Mouse (Mus musculus): ENCODE measurements around the gene Paqr8. TPM values are rescaled to one million over a fixed set of nuclear protein-coding genes. Genes with fewer than 3 reads are reported as not detected.

The Paqr8 gene
- polyA plus RNA-seq, 1 experiment from 2014 or later, result 5.7 TPM

DNA sequence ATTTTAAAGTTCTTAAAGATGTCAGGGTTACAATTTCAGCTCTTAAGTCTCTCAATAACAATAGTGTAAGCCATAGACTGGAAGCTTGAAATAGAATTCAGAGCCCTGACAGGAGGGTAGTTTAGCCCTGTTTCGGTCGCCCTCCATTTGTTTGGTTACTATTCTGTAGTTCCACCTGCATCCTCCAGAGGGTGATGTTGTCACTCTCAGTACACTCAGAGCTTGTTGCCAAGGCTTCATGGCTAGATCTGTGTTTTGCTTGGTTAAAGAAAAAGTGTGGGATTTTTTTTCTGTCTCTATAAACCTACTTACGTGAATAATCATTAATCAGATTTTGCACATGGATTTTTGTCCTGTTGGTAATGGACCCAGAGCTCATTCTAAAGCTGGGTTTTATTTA is 48.6 kb downstream of the Paqr8 start:
- no peak overlapping the region for H3K4me2 ChIP-seq
- H3K9ac ChIP-seq, result no peak overlapping the region
- no peak overlapping the region for H3K4me3 ChIP-seq
- peaks cover 11% of the 10 kb centered on the region; the same call in 1 of the 2 replicates for H3K4me1 ChIP-seq
- peaks cover 21% of the 10 kb centered on the region for H3K36me3 ChIP-seq
- no peaks in the 10 kb centered on the region for H3K9me3 ChIP-seq
- WGBS, result 25% methylated on average over 3 of the region's 3 CpGs
- ATAC-seq (ENCODE audit: insufficient number of reproducible peaks, low FRiP score, low TSS enrichment, low read depth), result no peak
- no peaks in the 10 kb centered on the region for H3K27me3 ChIP-seq
- H3K27ac ChIP-seq, result no peak overlapping the region

DNA sequence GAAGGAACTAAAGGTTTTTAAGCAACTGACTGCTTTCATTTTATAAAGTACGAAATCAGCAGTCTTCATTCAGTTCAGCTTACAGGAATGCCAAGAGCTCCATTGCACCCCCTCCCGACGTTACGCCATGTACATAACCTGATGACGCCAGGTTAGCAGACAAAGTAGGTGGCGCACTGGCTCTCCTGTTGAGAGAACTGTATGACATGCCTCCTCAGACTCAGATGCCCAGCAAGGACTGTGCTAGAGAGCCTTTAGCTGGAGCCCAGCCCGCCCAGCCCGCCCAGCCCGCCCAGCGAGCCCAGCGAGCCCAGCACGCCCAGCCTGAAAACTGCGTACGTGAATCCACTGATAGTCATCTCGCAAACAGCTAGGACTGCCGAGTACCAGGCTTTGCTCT is 49.7 kb downstream of the Paqr8 start:
- no peak overlapping the region for H3K9ac ChIP-seq
- H3K4me1 ChIP-seq, result peaks cover 11% of the 10 kb centered on the region; the same call in 1 of the 2 replicates
- no peak overlapping the region for H3K27ac ChIP-seq
- H3K4me2 ChIP-seq, result no peak overlapping the region
- H3K4me3 ChIP-seq, result no peak overlapping the region
- no peak for ATAC-seq (ENCODE audit: insufficient number of reproducible peaks, low FRiP score, low TSS enrichment, low read depth)
- 57% methylated on average over 16 of the region's 16 CpGs for whole genome bisulfite sequencing
- H3K36me3 ChIP-seq, result peaks cover 15% of the 10 kb centered on the region
- H3K27me3 ChIP-seq, result no peaks in the 10 kb centered on the region
- no peaks in the 10 kb centered on the region for H3K9me3 ChIP-seq

DNA sequence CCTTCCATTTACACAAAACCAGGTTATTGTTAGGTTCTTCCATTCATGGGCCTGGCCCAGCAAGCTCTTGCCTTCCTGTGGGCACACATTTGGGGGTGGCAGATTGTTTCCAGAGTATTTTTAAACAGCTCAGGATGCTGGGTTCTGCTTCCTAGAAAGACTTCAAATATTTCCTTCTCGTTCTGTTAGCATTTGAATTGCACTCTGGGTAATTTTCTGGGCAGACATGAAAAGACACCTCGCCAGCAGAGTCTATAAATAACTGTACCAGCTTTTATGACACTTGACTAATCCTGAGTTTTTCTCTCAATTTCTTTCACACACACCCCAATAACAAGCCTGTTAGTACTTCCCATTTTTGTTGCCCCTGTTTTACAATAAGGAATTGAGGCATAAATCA is 50.9 kb downstream of the Paqr8 start:
- Histone ChIP-seq H3K4me1 (peaks cover 11% of the 10 kb centered on the region; the same call in 1 of the 2 replicates), H3K4me3 (no peak overlapping the region), H3K9me3 (no peaks in the 10 kb centered on the region), H3K36me3 (peaks cover 7% of the 10 kb centered on the region; the same call in 1 of the 2 replicates), H3K27me3 (no peaks in the 10 kb centered on the region), H3K4me2 (no peak overlapping the region), H3K27ac (no peak overlapping the region), H3K9ac (no peak overlapping the region)
- 29% methylated on average over 2 of the region's 2 CpGs for WGBS
- no peak for ATAC-seq (ENCODE audit: insufficient number of reproducible peaks, low FRiP score, low TSS enrichment, low read depth)

DNA sequence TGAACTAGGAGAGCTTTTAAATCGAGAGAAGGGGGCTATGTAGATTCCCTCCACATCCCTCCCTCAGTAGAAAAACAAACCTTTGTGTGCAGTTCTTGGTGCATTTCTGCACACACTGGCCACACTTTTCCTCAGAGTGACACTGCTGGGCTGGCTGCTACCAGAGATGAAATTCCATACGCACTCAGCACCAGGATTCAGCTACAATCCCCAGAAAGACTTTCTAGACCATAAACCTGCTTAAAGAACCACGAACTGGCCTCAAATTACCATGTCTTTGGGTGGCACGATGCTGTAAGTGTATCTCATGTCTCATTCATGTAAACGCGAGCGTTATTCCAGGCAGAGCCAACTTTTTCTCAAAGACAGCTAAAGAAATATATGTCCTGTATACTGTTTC is 51.5 kb downstream of the Paqr8 start:
- no peak overlapping the region for H3K4me2 ChIP-seq
- H3K27ac ChIP-seq, result peak overlapping the region; percentile 61
- 61% methylated on average over 7 of the region's 7 CpGs for WGBS
- H3K27me3 ChIP-seq, result no peaks in the 10 kb centered on the region
- no peak overlapping the region for H3K4me3 ChIP-seq
- no peak for ATAC-seq (ENCODE audit: insufficient number of reproducible peaks, low FRiP score, low TSS enrichment, low read depth)
- H3K9me3 ChIP-seq, result no peaks in the 10 kb centered on the region
- peaks cover 11% of the 10 kb centered on the region; the same call in 1 of the 2 replicates for H3K4me1 ChIP-seq
- H3K9ac ChIP-seq, result no peak overlapping the region
- 0 out of 2 replicates have a peak, but pooled peaks cover 2% of the 10 kb centered on the region for H3K36me3 ChIP-seq

DNA sequence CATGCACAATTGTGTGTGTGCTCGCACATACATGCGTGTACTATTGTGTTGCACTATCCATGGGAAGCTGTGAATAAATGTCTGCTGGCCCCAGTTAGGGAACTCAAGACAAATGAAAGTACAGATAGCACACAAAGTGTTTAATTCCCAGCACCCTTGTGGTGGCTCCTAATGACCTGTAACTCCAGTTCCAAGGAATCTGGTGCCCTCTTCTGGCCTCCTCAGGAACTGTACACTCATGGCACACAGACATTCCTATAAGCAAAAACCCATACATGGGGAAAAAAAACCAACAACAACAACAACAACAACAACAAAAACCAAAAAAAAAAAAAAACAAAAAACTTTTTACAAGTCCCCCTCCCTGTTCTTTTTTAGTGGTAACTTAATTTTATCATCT is 52.6 kb downstream of the Paqr8 start:
- H3K36me3 ChIP-seq, result no peaks in the 10 kb centered on the region
- H3K4me1 ChIP-seq, result peaks cover 11% of the 10 kb centered on the region; the same call in 1 of the 2 replicates
- H3K9ac ChIP-seq, result no peak overlapping the region
- 96% methylated on average over 2 of the region's 2 CpGs for WGBS
- no peaks in the 10 kb centered on the region for H3K27me3 ChIP-seq
- H3K4me3 ChIP-seq, result no peak overlapping the region
- H3K4me2 ChIP-seq, result no peak overlapping the region
- ATAC-seq (ENCODE audit: insufficient number of reproducible peaks, low FRiP score, low TSS enrichment, low read depth), result no peak
- no peak overlapping the region for H3K27ac ChIP-seq
- no peaks in the 10 kb centered on the region for H3K9me3 ChIP-seq

DNA sequence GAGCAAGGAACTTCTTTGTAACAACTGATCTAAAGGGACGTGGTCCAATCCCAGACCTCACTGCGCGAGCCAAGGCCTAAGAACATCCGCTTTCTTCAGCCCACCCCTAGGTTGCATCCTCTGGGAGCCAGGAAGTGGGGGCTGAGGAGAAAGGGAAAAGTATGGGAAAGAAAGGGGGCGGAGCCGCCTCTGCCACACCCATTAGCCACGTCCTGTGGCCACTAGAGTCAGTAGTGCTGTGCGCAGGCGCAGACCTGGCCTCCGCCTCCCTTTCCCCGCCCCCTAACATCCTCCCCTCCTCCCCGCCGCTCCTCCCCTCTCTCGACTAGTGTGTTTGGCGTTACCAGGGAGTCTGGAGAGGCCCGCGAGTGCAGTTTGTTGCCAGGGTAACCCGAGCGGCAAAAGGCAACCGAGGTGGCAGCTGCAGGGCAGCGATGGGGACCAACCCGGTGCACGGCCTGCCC is 60.9 kb downstream of the Paqr8 start, which contains the start of gene Efhc1:
TSS of gene Efhc1 (plus strand) at position 327 of the 464 bp plus-strand sequence.
- Histone ChIP-seq H3K4me2 (peak within 1 kb of the TSS; percentile 74), H3K36me3 (no peaks in the 10 kb centered on the region), H3K27me3 (no peaks in the 10 kb centered on the region), H3K4me1 (peaks cover 11% of the 10 kb centered on the region), H3K27ac (peak within 1 kb of the TSS; percentile 81), H3K9ac (peak within 1 kb of the TSS; percentile 62), H3K4me3 (peak within 1 kb of the TSS; percentile 67), H3K9me3 (no peaks in the 10 kb centered on the region)
- peak; percentile 98 for ATAC-seq (ENCODE audit: insufficient number of reproducible peaks, low FRiP score, low TSS enrichment, low read depth)
- 1% methylated on average over 21 of the region's 23 CpGs for WGBS

DNA sequence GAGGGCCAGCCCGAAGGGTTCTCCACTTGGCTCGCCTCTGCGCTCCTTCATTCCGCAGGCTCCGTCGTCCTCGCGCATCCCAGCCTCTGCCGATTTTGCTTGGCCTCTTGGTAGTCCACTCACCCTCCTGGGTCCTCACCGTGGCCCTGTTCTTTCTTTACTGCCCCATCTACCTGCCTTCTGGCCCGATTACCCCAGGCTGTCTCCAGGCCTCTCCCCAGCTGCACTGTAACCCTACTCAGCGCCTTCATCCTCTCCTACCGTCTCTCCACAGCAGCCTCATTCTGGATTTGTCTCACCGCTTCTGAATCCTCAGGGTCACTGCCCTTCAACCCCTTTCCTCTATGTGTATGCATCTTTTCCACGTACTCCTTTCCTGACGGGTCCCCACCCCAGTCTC is 61.4 kb downstream of the Paqr8 start:
- H3K9me3 ChIP-seq, result no peaks in the 10 kb centered on the region
- H3K9ac ChIP-seq, result peak overlapping the region; percentile 62
- 5% methylated on average over 16 of the region's 16 CpGs for WGBS
- H3K27ac ChIP-seq, result peak overlapping the region; percentile 81
- H3K4me3 ChIP-seq, result peak overlapping the region; percentile 67
- no peak for ATAC-seq (ENCODE audit: insufficient number of reproducible peaks, low FRiP score, low TSS enrichment, low read depth)
- H3K4me1 ChIP-seq, result peaks cover 11% of the 10 kb centered on the region
- H3K27me3 ChIP-seq, result no peaks in the 10 kb centered on the region
- no peaks in the 10 kb centered on the region for H3K36me3 ChIP-seq
- H3K4me2 ChIP-seq, result peak overlapping the region; percentile 74

DNA sequence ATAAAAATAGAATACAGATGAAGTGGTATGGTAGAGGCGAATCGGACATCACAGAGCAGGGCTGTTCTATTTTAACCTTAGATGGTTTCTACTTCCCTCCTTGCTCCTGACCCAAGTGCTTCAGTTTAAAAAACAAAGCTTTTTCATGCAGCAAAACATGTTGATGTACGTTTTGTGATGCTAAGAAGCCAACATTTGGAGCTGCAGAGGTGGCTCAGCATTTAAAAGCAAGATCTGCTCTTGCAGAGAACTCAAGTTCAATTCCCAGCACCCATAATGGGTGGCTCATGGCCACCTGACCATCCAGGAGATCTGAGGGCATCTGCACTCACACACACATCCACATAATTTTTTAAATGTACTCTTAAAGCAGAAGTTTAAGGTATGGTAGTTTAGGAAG is 64.5 kb downstream of the Paqr8 start:
- Histone ChIP-seq H3K9me3 (no peaks in the 10 kb centered on the region), H3K36me3 (no peaks in the 10 kb centered on the region), H3K9ac (no peak overlapping the region), H3K4me3 (no peak overlapping the region), H3K27ac (no peak overlapping the region), H3K4me2 (no peak overlapping the region), H3K27me3 (no peaks in the 10 kb centered on the region), H3K4me1 (peaks cover 11% of the 10 kb centered on the region)
- WGBS, result 82% methylated on average over 3 of the region's 3 CpGs
- ATAC-seq (ENCODE audit: insufficient number of reproducible peaks, low FRiP score, low TSS enrichment, low read depth), result no peak

DNA sequence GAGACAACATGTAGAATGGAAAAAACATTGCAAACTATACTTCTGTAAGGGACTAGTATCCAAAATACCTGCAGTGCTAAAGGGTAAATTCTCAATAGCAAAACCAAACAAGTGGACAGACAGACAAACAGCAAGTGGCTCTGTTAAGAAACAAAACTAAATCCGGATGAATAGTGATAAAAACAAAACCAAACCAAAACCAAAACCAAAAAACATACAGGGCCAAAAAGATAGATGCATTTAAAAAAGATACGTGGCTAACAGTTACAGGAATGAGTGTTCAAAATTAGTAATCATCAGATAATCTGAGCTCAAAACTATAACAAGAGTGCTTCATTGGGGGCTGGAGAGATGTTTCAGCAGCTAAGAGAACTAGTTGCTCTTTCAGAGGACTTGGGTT is 79.2 kb downstream of the Paqr8 start:
- WGBS, result 86% methylated on average over 2 of the region's 2 CpGs
- no peak overlapping the region for H3K27ac ChIP-seq
- H3K9ac ChIP-seq, result no peak overlapping the region
- no peak for ATAC-seq (ENCODE audit: insufficient number of reproducible peaks, low FRiP score, low TSS enrichment, low read depth)
- H3K27me3 ChIP-seq, result no peaks in the 10 kb centered on the region
- H3K36me3 ChIP-seq, result no peaks in the 10 kb centered on the region
- no peak overlapping the region for H3K4me3 ChIP-seq
- no peak overlapping the region for H3K4me2 ChIP-seq
- no peaks in the 10 kb centered on the region for H3K4me1 ChIP-seq
- H3K9me3 ChIP-seq, result no peaks in the 10 kb centered on the region

DNA sequence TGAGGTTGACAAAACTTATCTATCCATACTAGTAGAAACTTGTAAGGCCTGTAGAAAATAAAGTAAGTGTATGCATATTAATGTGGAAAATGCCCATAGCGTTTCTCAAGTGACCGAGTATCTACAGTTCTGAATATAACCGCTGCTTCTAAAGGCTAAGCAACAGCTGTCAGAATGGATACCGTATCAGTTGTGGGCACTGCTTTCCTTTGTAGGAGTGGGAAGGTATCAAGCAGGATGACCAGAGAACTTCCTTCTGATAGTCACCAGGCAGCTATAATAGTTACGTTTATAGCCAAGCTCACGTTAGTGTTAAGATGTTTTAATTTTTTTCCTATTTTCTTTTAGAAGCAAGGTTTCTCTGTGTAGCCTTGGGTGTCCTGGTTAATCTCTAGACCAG is 83.0 kb downstream of the Paqr8 start:
- Histone ChIP-seq H3K4me3 (no peak overlapping the region), H3K27me3 (no peaks in the 10 kb centered on the region), H3K36me3 (no peaks in the 10 kb centered on the region), H3K27ac (no peak overlapping the region), H3K9me3 (no peaks in the 10 kb centered on the region), H3K9ac (no peak overlapping the region), H3K4me2 (no peak overlapping the region), H3K4me1 (no peaks in the 10 kb centered on the region)
- WGBS, result 90% methylated on average over 6 of the region's 6 CpGs
- ATAC-seq (ENCODE audit: insufficient number of reproducible peaks, low FRiP score, low TSS enrichment, low read depth), result no peak

DNA sequence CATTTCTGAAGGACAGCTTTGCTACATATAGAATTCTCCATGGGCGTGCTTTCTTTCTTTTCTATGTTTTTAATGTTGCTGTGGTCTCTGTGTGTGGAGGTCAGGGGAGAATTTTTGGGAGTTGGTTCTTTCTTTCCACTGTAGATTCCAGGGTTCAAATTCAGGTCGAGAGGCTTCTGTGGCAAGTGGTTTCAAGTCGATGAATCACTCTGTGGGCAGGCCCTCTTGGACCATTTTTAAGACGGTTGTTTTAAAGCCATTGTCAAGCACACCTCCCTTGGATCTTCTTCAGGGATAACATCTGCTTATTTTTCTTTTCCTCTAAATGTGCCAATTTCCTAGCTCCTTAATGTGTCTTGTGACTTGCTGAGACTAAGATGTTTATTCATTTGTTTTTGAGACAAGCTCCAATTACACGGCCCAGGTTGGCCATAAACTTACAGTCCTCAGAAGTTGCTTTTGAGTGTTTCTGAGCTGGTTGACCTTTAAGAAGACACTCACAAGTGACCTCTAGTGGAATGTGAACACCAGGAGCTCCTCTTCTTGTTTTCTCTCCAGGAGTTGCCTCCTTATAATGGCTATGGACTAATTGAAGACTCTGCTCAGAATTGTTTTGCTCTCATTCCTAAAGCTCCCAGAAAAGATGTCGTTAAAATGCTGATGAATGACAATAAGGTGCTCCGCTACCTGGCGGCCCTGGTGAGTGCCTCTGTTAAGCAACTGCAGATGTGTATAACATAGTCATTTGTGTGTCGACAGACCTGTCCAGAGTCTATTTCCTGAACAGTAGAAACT is 84.1 kb downstream of the Paqr8 start:
- H3K4me1 ChIP-seq, result no peaks in the 10 kb centered on the region
- H3K4me2 ChIP-seq, result no peak overlapping the region
- no peak for ATAC-seq (ENCODE audit: insufficient number of reproducible peaks, low FRiP score, low TSS enrichment, low read depth)
- no peaks in the 10 kb centered on the region for H3K36me3 ChIP-seq
- H3K4me3 ChIP-seq, result no peak overlapping the region
- H3K9me3 ChIP-seq, result no peaks in the 10 kb centered on the region
- no peak overlapping the region for H3K9ac ChIP-seq
- 55% methylated on average over 9 of the region's 9 CpGs for WGBS
- H3K27ac ChIP-seq, result no peak overlapping the region
- H3K27me3 ChIP-seq, result no peaks in the 10 kb centered on the region

DNA sequence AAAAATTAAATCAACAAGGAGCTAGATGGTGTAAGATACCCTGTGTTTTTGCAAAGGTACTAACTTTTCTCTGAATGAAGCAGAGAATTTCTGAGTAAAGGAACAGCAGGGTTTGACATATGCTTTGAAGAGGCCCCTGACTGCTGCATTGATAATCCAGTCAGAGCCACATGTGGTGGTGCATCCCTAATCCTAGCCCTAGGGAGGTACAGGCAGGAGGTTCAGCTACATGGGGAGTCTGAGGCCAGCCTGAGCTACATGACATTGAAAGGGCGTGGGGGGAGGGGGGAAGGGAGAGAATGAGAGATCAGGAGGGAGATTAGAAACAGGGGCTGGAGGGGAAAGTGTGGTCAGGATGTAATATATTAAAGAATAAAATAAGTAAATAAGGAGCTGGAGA is 90.1 kb downstream of the Paqr8 start:
- Histone ChIP-seq H3K27ac (no peak overlapping the region), H3K4me1 (no peaks in the 10 kb centered on the region), H3K27me3 (no peaks in the 10 kb centered on the region), H3K4me2 (no peak overlapping the region), H3K9ac (no peak overlapping the region), H3K4me3 (no peak overlapping the region), H3K9me3 (no peaks in the 10 kb centered on the region), H3K36me3 (no peaks in the 10 kb centered on the region)
- whole genome bisulfite sequencing, result 83% methylated on average over 1 of the region's 1 CpGs
- ATAC-seq (ENCODE audit: insufficient number of reproducible peaks, low FRiP score, low TSS enrichment, low read depth), result no peak
